Mouse (Mus musculus): ENCODE results near the gene Slc22a23.

GRCm38 (mm10) chr13:34148767-34149392 lies 196.1 kb downstream of the Slc22a23 start:
- no peak for TF ChIP-seq POLR2A (IDR thresholded peaks at IDR 0.05; ENCODE audit: borderline replicate concordance, insufficient read depth, low read length)
- no peak for TF ChIP-seq CTCF (IDR thresholded peaks at IDR 0.05; ENCODE audit: borderline replicate concordance, insufficient read depth, low read depth, low read length)

All from cerebellum, adult 2 months (tissue).